Mouse (Mus musculus): ENCODE measurements around the gene Wwox.

- TF ChIP-seq POLR2A (IDR thresholded peaks at IDR 0.05; ENCODE audit: insufficient read depth, low read depth, low read length) (no peak), CTCF (IDR thresholded peaks at IDR 0.05; ENCODE audit: insufficient read depth, low read depth, low read length) (no peak)
Observed at GRCm38 (mm10) chr8:114491662-114492160, 52.3 kb downstream of the Wwox start.
